Mouse (Mus musculus) G1E-ER4 (cell line): ENCODE results near the gene Parg. TPM values are rescaled to one million over a fixed set of nuclear protein-coding genes. Genes with fewer than 3 reads are reported as not detected.

ENCODE experiments used
- GATA1 ChIP-seq: IDR thresholded peaks from one replicate; pipeline ENCODE4 v1.8.0; 2012; ENCODE audit warnings: low read length, inconsistent platforms
- polyA plus RNA-seq: library from polyadenylated mRNA; stranded (reverse); fragments of >175 nt; gene quantifications from 2 replicates; pipeline ENCODE4 v1.2.3, GENCODE M21; 2012

Gene Parg
- 24.6 and 36.8 TPM in 2 replicates for polyA plus RNA-seq

DNA sequence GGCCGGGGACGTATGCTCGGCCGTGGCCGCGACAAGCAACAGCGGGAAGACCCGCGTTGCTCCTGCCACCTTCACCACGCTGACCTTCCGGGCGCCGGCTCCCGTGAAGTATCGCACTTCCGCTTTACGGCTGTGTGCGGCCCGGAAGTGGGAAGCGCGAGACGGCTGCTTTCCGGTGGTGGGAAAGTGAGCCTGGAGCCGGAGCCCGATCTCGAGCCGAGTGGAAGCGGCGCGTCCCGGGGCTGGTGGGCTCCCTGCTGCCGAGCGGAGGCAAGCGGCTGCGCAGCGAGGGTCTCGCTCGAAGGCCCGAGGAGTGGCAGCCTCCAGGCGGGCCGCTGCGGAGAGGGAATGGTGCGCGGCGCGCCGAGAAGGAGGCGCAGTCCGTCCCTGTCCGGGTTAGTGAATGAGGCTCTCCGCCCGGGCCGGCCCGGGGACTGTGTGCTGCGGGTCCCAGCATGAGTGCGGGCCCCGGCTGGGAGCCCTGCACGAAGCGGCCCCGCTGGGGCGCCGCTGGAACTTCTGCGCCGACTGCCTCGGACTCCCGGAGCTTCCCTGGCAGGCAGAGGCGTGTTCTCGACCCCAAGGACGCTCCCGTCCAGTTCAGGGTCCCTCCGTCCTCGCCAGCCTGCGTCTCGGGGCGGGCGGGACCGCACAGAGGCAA, at the start of gene Parg, which contains the start of gene Timm23:
TSS of gene Parg (plus strand) at position 159 of the 661 bp plus-strand sequence.
TSS of gene Timm23 (minus strand) at position 108 of the 661 bp plus-strand sequence.
- TF ChIP-seq GATA1 = no peak

DNA sequence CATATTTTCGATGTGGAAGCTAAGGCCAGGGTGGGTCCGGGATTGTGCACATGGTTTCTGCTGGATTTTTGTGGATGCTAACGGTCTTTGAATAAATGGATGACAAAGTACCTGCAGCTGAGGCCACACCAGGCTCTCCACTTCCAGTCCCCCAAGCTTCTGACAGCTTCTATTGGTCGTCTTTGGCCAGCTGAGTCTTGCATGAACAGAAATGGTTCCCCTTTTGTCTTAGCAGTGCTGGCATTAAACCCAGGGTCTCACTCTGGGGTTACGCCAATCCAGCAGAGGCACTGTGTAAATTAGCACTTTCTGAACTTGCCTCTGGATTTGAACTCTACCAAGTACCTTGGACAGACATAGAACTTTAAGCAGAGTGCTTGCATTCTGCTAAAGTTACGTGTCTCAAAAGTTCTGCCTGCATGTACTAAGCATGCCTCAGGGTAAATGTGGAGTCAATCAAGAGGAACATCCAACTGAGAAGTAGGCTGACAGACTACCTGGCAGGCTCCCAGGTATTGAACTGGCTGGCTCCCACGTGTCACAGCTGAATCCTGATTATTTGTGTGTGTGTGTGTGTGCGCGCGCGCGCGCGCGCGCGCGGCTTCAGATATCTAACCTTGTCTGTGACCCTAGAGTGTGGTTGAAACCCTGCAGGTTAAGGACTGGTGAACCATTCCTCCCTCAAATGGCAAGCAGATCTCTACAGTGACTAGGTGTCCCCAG, 49.3 kb upstream of the Parg start:
- TF ChIP-seq GATA1 = no peak

DNA sequence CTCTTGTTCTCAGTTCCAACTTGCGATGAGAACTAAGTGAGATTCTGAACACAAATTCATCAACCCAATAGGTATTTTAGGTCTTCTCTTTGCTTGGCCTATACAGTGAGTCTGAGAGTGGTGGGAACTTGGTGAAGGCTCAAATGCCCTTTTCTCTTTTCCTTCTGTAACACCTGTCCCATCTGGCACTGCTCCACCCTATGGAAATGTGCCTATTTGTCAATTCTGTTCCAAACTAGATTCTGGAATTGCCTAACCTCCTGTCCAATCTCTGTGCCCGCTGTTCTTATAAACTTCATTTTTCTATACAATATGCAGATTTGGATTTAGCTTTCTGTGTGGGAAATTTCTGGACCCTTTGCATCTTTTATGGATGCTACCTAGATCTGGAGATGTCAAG, 48.6 kb upstream of the Parg start:
- no peak for TF ChIP-seq GATA1

DNA sequence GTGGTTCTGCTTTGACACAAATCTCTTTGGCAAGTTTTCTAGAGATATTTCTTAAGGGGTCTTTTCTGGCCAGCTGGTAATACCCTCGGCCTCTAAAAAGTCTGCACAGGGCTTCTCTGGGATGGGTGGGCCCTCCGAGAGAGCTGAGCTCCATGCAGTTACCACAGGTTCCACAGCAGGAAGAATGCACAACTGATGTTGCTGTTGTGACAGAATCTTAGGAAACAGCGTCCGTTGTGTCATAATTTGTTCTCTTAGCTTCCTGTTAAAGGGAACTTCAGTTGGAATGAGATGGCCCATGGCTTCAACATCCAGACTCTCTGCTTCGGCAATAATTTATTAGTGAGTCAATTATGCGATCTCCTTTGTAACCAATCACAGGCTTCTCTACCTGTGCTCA, 47.0 kb upstream of the Parg start:
- no peak for TF ChIP-seq GATA1

DNA sequence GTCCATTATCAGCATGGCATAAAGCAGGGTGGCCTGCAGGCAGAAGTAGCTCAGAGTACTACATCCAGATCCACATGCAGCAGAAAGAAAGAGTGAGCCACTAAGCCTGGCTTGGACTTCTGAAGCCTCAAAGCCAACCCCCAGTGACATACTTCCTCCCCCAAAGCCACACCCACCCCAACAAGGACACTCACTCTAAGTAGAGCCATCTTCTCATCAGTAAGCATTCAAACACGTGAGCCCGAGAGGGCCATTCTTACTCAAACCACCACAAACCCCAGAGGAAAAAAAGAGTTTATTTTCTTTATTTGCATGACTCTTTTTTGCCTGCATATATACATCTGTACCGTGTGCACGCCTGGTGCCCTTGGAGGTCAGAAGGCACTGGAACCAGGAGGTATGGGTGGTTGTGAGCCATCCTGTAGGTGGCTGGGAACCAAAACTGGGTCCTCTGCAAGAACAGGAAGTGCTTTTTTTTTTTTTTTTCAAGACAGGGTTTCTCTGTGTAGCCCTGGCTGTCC, 42.5 kb upstream of the Parg start:
- TF ChIP-seq GATA1 = no peak

DNA sequence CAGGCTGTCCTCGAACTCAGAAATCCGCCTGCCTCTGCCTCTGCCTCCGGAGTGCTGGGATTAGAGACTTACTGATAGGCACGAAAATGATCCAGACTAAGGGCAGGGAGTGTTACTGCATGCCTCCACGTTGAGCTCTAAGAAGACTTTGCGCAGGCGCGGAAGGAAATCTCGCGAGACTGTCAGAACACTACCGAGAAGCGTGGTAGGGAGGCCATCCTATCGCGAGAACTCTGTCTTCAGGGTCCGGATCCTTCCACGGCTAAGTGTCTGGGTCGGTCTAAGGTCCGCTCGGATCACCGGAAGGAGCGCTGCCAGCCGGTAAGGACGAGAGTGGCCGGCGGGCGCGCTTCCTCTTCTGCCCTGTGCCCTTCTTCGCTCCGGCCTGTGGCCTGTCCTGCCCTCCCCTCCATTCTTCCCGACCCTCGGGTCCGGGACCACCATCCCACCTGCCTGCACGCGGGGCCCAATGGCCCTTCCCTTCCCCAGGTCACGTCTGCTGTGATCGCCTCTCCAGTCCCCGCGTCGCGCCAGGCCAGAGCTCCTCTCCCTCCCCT, 42.0 kb upstream of the Parg start, which contains the start of gene Ncoa4:
TSS of gene Ncoa4 (plus strand) at position 176 of the 557 bp plus-strand sequence.
- TF ChIP-seq GATA1 = no peak

DNA sequence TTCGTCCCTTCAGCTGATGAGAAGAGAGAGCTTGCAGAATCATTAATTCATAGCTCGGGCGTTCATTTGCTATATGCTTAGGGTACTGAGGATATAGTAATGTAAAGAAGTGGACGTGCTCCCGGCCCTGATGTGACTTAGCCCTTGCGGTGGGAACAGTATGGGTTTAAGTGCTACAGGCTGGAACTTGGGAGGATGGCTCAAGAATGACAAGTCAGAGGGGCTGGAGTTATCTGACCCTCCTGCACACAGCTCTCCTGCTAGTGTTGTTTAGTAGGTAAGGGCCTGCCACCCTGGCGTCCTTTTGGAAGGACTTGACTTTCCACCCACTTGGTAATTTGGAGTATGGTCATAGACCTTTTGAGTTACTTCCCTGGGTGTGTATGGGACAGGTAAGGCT, 41.2 kb upstream of the Parg start:
- TF ChIP-seq GATA1 = no peak

DNA sequence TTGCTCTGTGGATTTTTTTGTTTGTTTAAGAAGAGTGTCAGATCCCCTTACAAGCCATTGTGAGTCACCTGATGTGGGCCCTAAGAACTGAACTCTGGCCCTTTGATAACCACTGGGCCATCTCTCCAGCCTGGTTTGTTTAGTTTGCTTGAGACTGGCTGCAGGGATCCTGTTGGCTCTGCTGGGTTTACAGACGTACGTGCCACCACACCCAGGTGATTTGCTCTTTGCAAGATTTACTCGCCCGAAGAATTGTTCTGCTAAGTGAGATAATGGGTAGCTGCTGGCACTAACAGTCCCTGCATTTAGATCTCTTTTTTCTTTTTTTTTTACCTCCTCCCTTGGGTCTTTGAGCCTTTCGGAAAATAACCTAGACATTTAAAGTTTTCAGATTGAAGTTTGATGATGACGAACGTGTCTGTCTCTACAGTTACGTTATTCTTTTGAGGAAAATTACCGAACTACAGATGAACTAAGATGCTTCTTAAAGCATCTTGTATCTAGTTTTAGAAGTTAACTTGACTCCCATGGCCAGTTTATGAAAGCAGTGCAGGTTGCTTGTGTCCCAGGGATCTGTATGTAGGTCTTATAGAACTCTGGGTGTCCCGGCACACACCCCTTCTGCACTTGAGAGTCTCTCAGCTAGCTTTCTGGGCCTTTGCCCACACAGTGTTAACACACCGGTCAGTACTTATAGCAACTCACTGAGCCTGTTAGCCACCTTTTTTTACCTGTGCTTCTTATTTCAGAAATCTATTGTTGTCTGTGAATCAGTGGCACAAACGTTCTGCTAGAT, 40.5 kb upstream of the Parg start:
- TF ChIP-seq GATA1 = no peak

DNA sequence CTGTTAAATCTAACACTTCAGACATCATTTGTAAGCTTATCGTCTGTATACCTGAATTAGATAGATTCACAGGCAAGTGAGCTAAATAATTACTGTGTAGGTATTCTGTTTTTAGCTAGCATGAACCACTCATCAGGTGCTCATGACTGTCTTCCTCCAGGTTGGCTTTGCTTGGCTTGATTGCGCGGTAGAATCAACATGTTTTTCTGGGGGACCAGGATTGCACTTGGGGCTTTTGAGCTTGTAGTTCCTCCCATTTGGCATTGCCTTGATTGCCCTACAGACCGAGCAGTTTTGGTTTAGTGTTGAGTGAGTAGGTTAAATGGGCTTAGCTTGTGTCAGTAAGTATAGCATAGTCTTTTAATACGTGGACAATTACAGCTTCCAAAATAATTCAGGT, 39.5 kb upstream of the Parg start:
- TF ChIP-seq GATA1 = no peak

DNA sequence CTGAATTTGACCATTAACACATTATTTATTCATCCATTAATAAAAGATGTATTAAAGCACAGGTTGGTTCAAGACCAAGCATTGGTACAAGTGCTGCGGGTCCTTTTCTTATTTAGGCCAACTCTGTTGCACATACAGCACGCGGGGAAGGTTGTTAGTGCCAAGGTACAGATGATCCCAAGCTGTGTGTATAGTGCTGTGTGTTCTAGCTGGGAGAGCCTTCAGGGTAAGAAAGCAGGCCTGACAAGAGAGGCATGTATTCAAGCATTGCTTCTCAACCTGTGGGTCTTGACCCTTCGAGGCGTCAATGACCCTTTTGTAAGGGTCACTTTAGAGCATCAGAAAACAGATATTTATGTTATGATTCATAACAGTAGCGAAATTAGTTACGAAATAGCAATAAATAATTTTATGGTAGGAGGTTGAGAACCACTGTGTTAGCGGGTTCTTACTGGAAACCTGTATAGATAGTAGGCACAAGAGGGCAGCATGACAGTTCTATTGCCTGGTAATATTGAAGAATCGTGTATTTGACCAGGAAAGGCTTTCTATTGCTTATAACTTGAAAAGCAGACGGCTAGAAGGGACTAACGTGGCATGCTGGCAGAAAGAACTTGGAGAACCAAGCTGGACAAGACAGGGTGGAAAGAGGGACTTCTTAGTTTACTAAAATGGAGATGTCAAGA, 38.4 kb upstream of the Parg start:
- no peak for TF ChIP-seq GATA1

DNA sequence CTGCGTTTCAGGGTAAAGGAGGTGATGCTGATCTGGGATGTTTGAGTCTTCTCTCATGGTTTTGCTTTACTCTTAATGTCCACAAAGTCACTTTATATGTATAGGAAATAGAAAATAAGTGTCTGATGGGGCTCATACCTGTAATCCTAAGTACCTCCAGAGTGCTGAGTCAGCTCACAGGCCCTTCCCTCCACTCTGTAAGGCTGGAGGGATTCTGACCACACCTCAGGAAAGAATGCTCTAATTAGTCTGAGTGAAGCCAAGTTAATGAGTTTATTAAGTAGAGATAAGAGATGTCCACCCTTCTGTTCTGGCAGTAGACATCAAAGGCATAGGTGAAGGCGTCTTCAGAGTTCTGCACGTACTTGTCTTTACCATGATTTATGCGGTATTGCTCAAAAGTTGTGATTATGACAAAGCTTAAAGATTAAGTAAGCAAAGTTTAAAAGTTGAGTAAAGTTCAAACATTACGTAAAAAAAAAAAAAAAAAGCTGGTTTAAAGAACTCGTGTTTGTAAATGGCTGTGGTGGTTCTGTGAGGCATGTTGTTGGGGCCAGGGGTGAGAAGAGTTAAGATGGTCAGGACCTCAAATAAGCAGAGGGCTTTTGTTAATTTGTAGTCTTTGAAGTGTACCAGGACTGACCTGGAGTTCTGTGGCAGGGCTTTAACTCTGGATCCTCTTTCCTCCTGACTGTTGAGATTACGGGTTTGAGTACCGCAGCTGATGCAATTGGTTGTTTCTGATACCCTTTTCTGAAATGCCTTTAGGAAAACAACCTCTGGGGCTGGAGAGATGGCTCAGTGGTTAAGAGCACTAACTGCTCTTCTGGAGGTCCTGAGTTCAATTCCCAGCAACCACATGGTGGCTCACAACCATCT, 37.3 kb upstream of the Parg start:
- TF ChIP-seq GATA1 = no peak

DNA sequence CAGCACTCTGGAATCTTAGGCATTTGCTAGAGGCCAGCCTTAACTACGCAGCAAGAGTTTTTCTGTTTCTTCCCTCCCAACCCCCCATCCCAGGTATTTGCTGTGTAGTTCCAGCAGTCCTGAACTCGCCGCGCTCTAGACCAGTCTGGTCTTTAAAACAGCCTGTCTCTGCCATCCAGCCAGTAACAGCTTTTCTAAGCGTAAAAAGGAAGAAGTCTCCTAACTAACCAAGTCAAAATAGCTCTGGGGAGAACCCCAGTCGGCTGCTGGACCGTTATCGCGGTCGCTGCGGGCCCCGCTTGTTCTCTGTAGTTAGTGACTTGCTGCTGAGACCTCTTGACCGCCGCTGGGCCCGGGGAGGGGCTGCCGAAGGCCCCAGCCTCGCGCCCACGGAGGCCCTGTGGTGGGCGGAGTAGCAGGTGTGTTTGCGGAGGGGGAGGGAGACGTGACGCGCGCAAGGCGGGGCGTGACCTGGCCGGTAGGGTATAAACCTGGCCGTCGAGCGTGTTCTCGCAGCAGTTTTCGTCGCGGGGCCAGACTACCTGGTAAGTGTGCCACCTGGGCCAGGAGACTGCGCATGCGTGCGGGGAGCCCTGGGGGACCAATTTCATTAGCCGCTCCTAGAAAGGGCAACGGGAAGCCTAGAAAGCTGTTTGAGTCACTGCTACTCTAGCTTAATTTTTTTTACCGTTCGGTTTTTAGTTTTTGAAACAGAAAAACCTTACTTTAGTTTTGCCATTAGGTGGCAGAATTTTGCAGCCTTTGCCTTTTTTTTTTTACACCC, 36.3 kb upstream of the Parg start:
- no peak for TF ChIP-seq GATA1

DNA sequence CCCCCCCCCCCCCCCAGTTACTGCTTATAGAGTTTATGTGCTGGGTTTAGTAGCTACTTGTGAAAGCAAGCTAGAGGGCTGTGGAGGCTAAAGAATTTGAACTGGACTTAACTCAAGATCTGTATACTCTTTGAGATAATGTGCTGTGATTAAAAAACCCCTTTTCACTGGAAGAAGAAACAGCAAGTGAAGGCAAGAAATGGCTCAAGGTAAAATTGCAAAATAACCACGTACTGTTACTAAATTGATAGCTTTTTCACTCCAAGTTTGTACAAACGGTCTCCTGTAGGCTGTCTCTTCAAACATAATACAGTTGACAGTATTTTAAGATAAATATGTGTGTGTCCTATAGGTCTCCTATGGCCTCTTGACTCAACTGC, 35.7 kb upstream of the Parg start:
- TF ChIP-seq GATA1 = no peak
